Mouse (Mus musculus) cerebellum, postnatal 10 days (tissue): ENCODE measurements around the gene Ifitm2.

Experiments
- DNase-seq, 2 experiments: peaks; one replicate each; pipeline ENCODE4 v3.0.0; 2021; ENCODE audit warnings: mixed read lengths in 2 of 2

The Ifitm2 gene

DNA sequence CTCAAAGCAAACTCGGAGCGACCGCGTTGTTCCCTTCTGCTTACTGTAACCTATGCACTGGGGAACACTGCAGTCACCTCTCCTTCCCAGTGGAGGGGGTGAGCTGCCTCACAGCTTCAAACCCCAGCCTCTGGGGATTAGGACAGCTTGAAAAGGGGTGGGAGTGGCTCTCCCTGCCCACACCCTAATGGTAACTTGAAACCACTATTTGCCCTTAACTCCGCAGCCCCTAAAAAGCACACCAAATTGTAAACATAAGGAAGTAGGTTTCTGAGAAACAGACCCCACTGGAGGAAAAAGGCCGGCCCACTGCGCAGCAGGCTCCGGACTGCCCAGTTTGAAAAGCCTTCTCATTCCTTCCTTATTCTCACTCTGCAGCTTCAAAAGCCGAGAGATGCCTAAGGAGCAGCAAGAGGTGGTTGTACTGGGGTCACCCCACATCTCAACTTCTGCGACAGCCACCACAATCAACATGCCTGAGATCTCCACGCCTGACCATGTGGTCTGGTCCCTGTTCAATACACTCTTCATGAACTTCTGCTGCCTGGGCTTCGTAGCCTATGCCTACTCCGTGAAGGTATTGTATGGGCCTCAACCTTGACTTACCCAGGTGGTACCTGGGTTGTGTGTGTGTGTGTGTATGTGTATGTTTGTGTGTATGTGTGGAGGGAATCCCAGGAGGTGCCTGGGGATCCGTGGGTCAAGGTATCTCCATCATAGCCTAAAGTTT, 12.2 kb upstream of the Ifitm2 start:
- DNase-seq, result no peak

DNA sequence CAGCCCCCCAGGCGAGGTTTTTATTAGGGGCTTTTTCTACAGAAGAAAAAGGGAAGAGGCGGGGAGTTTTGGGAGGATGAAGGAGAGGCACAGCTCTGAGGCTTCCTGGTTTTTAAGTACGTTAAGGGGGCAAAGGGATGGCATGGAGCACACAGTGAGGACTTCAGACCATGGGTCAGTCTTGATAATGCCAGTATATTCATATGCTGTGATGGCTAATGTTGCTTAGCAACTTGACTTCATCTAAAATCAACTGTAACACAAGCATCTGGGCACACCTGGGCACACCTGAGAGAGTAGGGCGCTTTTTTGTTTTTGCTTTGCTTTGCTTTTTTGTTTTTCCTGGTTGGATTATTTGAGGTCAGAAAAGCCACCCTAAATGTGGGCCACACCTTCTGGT, 11.1 kb upstream of the Ifitm2 start, which contains the start of gene Ifitm1:
Gene Ifitm1, plus strand, starts transcription at position 301 of the 400 bp plus-strand sequence.
- DNase-seq, result no peak

DNA sequence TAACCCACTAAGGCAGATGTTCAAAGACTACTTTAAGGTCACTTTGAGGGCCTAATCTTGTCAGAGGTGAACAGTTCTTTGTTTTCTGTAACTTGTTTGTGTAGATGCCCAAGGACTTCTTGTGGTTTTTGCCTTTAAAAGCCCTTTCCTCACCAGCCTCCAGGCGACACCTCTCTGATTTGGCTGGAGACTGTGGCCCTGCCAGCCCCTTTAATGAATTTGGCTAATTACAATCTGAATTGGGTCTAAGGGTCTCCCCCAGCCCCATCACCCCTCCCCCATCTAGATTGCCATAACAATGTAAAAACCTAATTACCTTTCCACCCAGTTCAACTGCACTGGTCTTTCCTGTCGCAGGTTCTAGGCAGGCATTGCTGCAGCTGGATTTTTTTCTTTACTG, 6.9 kb upstream of the Ifitm2 start:
- no peak for DNase-seq

DNA sequence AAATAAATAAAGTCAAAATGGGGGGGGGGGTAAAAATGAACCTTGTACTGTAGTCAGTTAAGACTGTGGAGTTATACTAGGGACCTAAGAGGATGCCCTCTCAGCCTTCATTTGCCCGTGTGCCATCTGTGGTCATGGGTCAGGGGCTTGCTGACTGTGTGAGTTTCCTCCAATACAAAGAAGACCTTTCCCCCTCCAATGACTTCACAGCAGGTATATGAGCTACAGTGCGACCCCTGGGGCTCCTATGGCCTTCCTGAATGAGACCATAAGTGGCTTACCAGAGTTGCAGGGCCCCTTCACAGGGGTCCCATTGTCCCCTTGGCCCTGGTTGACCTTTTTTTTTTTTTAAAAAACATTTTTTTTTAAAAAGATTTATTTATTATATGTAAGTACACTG, 5.6 kb upstream of the Ifitm2 start:
- no peak for DNase-seq

DNA sequence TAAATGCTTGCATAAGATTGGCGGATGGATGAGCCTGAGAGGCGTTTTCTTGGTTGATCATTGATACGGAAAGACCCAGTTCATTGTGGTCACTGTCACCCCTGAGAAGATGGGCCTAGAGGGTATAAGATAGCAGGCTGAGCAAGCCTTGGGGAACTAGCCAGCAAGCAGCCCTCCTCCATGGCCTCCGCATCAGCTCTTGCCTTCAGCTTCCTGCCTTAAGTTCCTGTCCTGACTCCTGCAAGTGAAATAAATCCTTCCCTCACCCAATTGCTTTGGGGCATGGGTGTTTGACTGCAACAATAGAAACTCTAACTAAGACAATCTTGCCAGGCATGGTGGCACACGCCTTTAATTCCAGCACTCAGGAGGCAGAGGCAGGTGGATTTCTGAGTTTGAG, 4.2 kb upstream of the Ifitm2 start:
- DNase-seq, result no peak

DNA sequence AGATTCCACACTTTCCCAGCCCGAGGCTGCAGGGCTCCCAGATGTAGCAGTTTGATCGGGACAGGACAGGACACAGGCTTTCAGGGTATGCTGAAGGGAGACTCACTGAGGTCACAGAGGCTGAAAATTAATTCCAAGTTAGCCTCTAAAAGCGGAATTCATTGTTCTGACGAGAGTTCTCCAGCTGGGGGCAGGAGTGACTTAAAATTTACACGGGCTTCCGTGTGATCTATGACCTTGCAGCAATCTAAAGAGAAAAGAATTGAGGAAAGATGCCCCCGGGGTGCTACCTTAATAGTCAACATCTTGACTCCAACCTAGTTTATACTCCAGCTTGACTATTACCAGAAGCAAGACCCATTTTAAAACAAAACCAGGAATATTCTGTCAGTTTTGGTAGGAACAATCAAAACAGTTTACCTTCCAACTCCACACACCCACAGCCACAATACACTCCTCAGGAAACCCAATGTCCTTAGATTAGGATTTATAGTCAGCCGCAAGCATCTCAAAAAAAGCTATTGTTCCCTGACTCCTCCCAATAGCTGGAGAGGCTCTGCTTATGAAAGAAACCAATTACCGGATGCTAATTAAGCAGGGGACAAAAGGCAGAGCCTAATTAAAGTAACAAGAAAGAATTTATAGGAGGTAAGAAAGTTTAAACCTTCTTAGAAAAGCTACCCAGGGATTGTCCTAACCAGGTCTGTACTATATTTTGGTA, 3.6 kb upstream of the Ifitm2 start:
- peak; percentile 56 to 59 for DNase-seq

DNA sequence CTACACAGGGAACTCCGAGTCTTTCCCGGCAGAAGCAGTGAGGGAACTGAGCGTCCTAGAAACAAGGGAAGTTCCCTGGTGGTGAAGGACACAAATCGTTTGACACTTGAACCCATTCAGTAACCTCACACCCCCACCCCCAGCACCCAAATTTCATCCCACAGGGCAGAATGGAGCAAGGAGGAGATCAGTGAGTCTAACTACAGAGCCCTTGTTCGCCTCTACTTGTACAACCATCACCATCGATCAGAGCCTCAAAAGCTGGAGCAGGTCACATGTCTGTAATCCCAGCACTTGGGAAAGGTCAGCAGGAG, 726 bp upstream of the Ifitm2 start:
- no peak for DNase-seq

DNA sequence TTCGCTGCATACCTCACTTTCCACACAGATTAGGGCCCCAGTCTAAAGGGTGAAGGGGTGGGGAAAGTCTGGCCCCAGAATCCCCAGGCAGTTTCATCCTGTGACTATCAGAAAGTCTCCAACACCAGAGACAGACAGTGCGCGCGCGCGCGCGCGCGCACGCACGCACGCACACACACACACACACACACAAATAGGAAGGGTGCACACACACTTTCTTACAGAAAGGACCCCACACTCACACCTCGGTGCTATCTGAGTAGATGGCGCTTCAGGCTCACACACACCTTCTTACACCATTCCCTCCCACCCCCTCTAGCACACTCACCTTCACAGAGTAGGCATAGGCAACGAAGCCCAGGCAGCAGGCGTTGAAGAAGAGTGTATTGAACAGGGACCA, 445 bp downstream of the Ifitm2 start:
- DNase-seq, result no peak

DNA sequence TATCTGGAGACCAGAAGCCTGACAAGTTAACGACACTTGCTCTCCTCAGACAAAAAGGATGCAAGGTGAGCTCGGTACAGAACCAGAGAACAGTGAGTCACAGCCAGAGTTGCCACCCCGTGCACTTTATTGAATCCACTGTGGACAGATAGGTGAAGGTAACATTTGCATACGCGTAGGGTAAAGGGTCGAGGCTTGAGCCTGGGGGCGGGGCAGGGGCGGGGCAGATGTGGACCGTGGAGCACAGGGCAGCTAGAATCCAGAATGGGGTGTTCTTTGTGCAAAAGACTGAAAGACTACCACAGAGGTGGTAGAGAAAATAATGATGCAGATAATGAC, 1.1 kb downstream of the Ifitm2 start:
- DNase-seq, result no peak

DNA sequence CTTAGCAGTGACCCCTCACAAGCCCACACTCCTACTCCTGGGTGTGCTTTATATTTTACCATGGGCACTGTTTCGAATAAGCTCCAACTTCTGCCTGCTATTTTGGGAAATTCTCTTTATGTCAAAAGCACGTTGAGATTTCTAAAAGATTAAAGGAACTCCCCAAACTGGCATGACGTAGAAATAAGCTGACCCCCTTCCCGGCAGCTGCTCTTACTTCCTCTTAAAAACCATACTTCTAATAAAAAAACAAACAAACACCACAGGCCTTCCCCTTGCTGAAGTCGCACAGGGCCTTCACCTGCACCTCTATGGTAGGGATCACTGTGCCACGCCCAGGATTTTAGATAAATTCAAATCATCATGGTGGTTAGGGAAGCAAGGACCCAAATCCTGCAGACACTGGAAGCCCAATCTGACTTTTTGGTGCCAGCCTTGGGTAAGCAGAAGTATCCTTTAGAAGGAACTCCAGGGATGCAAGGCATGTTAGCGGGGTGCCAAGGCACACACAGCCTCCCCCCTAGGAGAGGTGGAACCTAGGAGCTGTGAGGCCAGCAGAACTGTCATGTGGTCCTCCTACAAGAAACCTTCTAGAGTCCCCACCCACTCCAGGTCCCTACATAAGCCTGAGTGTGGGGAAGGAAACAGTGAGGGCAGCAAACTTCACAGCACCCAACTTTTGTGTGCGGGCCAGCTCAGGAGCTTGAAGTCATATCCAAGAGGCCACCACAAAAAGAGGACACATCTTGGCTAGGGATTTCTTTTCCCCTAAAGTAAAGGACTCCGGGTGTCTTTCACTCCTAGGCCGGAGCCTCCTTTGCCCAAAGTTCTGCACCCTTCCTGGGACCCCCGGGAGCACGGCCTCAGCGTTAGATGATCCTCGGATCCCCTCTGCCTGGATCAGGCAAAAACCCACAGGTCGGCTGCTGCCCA, 1.7 kb downstream of the Ifitm2 start:
- no peak for DNase-seq

DNA sequence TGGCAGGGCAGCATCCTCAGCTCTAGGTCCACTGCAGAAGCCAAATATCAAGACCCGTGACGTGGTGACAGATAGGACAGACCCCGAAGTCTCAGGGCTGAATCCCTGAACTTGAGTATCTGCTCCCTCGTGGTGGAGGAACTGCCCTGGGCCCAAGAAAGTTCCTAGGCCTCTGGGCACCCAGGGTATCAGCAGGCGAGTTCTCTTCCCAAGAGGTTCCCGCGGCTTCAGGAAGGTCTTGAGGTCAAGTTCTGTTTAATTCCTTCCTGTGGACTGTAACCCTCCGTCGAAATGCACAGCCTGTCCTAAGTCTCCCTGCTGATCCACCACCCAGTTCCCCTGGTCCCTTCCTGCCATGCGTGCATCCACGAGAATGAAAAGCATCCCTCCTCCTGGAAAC, 2.7 kb downstream of the Ifitm2 start:
- DNase-seq, result no peak

DNA sequence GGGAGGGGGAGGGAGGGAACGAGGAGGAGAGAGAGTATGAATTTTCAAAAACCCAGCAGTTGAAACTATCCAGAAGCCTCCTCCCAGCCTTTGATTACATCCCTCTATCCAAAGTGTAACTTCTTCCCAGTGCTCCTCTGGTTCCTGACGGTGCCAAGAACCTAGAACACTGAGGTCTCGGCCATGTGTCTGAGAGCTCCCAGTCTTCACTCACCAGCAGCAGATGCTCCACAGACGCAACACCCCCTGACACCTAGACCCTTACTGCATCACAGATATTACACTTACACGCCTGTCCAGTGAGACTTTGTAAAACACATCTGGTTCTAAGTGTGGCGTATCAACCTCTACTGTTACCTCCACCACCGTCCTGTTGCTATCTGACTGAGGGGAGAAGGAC, 3.3 kb downstream of the Ifitm2 start:
- DNase-seq, result no peak

DNA sequence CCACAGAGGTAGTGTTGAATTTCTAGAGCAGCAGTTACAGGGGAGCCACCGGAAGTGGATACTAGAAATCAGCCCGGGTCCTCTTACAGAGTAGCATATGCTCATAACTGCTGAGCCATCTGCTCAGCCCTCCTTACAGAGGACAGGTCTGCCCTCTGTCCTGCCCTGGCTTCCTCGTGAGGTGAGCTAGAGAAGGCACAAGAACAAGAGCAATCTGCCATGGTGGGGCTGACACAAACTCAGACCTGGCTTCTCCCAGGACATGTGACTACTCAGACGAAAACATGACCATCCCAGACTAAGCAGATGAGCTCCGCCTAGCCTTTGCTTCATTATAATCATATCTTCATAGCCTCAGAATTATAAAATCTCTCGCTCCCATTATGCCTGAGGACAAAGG, 4.0 kb downstream of the Ifitm2 start:
- no peak for DNase-seq

DNA sequence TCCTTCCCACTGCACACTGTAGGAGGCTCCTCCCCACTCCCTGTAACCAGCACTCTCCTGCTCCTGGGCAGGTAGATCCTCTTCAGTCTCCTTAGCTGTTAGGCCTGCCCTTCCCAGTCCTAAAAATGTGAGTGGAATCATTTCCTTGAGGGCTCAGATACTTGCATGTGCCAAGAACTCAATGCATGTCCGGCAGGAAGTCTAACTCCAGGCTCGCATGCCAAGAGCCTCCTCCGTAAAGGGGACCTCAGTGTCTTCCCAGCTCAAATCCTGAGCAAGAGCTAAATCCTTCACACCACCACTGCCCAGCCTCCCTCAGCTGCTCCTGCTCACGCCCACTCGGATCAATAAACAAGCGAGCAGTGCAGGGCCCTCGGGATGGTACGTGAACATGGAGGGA, 4.7 kb downstream of the Ifitm2 start:
- DNase-seq, result no peak

DNA sequence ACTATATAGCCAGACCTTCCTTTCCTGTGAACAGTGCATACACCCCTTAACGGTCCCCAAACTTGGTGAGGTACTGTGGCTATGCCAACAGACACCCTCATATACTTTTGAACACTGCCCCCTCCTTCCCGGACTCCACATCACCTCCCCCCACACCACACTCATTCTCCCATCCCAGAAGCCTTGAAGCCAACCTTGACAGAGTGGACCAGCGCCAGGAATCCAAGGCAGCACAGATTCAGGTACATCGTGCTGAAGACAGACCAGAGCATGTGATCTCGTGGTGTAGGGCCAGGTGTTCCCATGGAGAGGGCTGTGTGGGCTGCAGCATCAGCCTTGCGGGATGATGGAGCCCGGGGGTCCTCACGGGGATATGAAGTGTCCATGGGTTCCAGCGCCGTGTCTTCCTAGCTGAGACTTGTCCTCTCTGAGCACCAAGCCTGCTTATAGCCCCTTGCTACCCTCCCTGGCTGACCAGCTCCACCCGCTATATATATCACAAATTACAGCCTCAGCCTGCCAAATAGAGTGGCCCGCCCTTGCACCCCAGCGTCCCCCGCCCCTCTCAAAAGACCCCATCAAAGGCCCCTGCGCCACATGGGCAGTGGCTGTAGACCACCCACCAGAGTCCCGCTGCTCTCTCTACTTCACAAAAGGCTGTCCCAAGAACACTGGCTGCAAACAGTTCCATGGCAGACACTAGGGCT, 5.8 kb downstream of the Ifitm2 start, which contains the start of gene Ifitm5:
Gene Ifitm5, minus strand, starts transcription at position 468 of the 707 bp plus-strand sequence.
- no peak for DNase-seq

DNA sequence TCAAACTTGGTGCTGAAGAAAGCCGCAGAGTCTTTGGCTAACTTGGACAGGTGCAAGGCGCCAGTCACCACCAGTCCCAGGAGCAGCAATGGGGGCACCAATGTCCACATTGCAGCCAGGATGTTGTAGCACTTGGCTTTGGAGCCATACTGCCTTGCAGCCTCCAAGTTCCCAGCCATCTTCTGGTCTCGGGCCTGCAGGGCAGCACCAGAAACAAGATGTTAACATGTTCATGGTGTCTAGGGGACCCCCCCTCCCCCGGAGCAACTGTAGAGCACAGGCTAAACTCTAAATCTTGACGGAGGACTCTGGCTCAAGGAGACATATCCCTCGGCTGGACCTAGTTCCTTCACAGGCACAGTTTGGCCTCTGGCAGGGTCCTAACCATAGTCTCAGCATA, 6.5 kb downstream of the Ifitm2 start:
- DNase-seq, result no peak

DNA sequence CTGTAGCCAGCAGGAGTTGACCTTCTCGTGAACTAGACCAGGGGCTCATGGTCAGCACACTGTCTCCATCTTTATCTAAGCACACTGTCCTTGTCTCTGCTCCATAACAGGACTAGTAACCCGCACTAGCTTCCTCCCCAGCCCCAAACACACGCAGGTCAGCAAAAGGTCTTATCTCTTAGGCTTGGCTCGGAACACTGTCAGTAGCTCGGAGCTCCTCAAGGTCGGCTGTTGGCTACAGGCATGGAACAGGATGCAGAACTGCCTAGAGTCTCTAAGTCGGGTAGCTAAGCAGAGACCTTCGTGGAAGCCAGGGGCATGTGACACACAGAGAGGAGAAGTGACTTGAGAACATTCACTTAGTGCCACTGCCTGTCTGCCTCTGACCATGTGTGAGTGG, 7.6 kb downstream of the Ifitm2 start:
- DNase-seq, result no peak

DNA sequence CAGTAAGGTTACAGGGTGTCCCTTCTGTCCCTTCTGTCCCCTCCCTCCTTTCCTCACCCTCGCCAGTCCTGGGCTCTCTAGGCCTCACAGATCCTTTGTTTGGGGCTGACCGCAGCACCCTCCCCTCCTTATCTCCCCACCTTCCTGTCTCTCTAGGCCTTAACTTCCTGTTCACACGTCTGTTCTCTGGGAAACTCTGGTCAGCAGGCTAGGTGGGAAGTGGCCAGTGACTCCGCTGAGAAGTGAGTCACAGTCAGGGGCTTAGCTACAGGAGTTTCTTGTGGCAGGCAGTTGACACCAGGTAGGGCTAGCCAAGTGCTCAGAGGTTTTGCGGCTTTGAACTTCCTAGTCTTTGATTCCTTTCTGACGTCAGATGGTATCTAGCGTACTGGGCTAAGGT, 8.8 kb downstream of the Ifitm2 start:
- DNase-seq, result no peak

DNA sequence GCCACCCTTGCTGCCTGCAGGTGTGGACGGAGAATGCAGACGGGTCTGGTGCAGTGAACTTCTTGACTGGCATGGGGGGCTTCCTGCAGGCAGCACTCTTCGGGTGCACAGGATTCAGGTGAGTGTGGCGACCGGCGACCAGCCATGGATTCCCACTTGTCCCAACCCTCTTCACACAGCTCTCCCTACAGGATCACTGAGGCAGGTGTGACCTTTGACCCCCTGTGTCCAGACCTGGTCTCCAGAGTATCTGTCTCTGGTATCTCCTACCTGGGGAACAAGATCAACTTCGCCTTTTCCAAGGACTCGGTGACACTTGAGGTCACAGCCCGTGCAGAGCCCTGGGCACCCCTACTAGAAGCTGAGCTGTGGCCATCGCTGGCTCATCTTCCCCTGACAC, 9.5 kb downstream of the Ifitm2 start:
- DNase-seq, result no peak

DNA sequence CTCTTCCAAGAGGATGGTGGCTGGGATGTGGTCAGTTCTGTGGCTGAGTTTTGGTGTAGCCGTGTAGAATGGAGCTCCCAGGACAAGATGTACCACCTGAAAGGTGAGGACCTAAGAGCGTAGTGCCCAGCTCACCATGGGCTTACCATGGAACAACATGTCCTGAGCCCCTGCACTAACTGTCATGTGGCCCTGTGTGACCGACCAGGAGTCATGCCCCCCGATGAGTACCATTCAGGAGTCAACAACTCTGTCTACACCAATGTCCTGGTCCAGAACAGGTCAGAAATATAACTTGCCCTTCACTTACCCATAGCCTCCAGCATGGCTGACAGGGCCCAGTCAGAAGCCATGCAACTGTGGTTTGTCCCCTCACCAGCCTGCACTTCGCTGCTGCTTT, 10.5 kb downstream of the Ifitm2 start:
- DNase-seq, result no peak

DNA sequence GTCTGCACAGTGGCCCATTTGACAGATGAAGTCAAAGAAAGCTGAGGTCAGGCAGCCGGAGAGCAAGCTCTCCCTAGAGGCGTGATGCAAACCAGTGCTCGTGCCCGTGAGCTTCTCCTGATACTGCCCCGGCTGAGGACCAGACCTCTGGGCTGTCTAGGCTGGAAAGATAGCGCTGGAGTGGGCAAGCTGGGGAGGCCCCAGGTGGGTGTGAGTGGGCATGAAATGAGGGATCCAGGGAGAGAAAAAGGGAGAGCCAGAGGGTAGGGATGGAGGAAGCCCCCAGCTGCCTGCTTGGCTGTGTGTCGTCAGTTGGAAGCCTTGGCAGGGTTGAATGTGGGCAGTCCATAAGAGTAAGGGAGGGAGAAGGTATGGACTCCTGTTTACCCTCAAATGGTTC, 11.6 kb downstream of the Ifitm2 start:
- no peak for DNase-seq

DNA sequence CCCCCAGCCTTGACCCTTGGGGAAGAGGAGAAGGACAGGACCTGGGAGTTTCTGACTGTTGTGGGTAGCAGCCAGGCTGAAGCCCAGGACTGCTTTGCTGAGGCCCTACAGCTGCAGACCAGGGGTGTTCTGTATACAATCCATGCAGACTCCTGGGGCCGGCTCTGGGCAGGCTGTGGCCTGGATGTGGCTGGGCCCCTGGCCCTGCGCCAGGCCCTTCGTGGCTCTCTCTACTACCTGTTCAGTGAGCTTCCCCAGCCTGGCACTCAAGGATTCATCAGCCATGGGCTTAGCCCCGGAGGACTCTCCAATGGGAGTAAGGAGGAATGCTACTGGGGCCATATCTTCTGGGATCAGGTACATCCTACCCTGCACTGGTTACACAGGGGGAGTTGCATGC, 12.4 kb downstream of the Ifitm2 start:
- no peak for DNase-seq

DNA sequence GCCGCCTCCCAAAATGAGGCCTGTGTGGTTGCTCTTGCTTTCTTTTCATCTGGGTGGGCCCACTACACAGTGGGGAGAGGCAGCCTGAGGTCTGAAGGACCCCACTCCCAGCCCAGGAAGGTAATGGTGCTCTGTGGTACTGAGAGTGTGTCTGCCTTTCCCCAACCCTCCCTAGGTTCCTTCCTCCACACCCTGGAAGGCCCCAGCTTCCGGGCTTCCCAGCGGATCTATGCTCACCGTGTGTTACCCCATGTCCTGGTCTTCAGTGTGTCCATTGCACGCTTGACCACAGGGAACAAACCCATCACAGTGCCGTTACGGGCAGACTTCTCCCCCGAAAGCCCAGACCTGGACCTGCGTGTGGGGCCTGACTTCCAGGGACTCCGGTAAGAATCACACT, 13.0 kb downstream of the Ifitm2 start:
- no peak for DNase-seq
